Mouse (Mus musculus) retina, embryonic 14.5 days (tissue): ENCODE results near the gene Armc8.
"Not testable (repeated sequence)": the region's sequence is repeated elsewhere in the genome, so short reads cannot be mapped to it uniquely, and the experiment has no call there.

ENCODE experiments used
- DNase-seq: peaks from one replicate; pipeline ENCODE4 v3.0.0-alpha.2; 2015; ENCODE audit warnings: low spot score

Gene Armc8

GRCm38 (mm10) chr9:99568347-99569070 is at the start of gene Armc8:
TSS of gene Armc8 (minus strand) at chr9:99568899.
- peak; percentile 95 for DNase-seq

- no peak for DNase-seq
Observed at GRCm38 (mm10) chr9:99612202-99612601, 43.5 kb upstream of the Armc8 start, which contains the start of gene A4gnt. TSS of gene A4gnt (plus strand) at chr9:99612502.

GRCm38 (mm10) chr9:99603566-99603965 is 34.9 kb upstream of the Armc8 start:
- DNase-seq = peak; percentile 25

GRCm38 (mm10) chr9:99599127-99599526 is 30.4 kb upstream of the Armc8 start:
- not testable (repeated sequence) for DNase-seq

- DNase-seq = no peak
Observed at GRCm38 (mm10) chr9:99591144-99591543, 22.4 kb upstream of the Armc8 start.

GRCm38 (mm10) chr9:99587505-99588202 is 19.0 kb upstream of the Armc8 start:
- peak; percentile 84 for DNase-seq

- peak; percentile 80 for DNase-seq
Observed at GRCm38 (mm10) chr9:99580655-99581054, 12.0 kb upstream of the Armc8 start.

- DNase-seq = peak; percentile 93
Observed at GRCm38 (mm10) chr9:99575677-99576480, 7.2 kb upstream of the Armc8 start, which contains the start of gene Dbr1. TSS of gene Dbr1 (plus strand) at chr9:99575799.

GRCm38 (mm10) chr9:99569071-99569397 is 335 bp upstream of the Armc8 start:
- DNase-seq = no peak

- DNase-seq = no peak
Observed at GRCm38 (mm10) chr9:99568023-99568346, 714 bp downstream of the Armc8 start.

GRCm38 (mm10) chr9:99563714-99564113 is 5.0 kb downstream of the Armc8 start:
- peak; percentile 57 for DNase-seq

- DNase-seq = no peak
Observed at GRCm38 (mm10) chr9:99560389-99560788, 8.3 kb downstream of the Armc8 start.

- no peak for DNase-seq
Observed at GRCm38 (mm10) chr9:99559557-99559904, 9.2 kb downstream of the Armc8 start.

GRCm38 (mm10) chr9:99558824-99559556 is 9.7 kb downstream of the Armc8 start:
- DNase-seq = no peak

- DNase-seq = no peak
Observed at GRCm38 (mm10) chr9:99557580-99558300, 11.0 kb downstream of the Armc8 start.

- no peak for DNase-seq
Observed at GRCm38 (mm10) chr9:99555253-99555652, 13.4 kb downstream of the Armc8 start.

- DNase-seq = no peak
Observed at GRCm38 (mm10) chr9:99554052-99554451, 14.6 kb downstream of the Armc8 start.

GRCm38 (mm10) chr9:99553049-99553448 is 15.7 kb downstream of the Armc8 start:
- DNase-seq = no peak

- no peak for DNase-seq
Observed at GRCm38 (mm10) chr9:99552068-99552467, 16.6 kb downstream of the Armc8 start.

- no peak for DNase-seq
Observed at GRCm38 (mm10) chr9:99546259-99546658, 22.4 kb downstream of the Armc8 start.

GRCm38 (mm10) chr9:99531865-99532264 is 36.8 kb downstream of the Armc8 start:
- DNase-seq = no peak

- DNase-seq = no peak
Observed at GRCm38 (mm10) chr9:99505875-99506274, 62.8 kb downstream of the Armc8 start.
